In the genomic region with DNA sequence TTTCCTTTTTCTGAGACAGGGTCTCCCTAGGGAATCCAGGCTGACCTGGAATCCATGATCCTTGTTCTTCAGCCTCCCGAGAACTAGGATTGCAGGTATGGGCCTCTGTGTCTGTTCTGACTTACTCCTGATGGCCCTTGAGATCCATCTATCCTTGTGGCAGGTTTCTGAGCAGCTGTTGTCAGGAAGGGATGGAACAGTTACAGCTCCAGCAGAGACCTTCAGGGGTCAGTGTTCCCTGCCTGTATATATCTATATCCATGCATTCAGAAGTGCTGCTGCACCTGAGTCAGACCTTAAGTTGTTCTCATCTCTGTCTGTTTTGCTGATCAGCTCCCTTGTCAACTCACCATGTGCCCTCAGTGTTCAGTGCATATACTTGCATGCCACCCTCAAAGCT, we compare ENCODE assay signal across 22 mouse cellular contexts. TPM values are rescaled to one million over a fixed set of nuclear protein-coding genes. Genes with fewer than 3 reads are reported as not detected.
DNase-seq lines count a peak whose midpoint lies in the region; ATAC-seq and TF ChIP-seq lines count a peak whose summit lies in the region.
"Had no signal": no experiment of that assay in that cellular context is flagged by ENCODE, and none has a peak within 500 bp of the region (broad histone marks: within the 10 kb centered on the region; RNA-seq: fewer than 3 reads in every experiment).

No protein-coding gene starts in this region.

- H3K27ac ChIP-seq in layer of hippocampus, adult 2 months, result peak overlapping the region; percentile 7; the same call in 1 of the 2 replicates
- peak overlapping the region; percentile 64 for H3K27ac ChIP-seq in intestine, embryonic 14.5 days (ENCODE audit: low read depth)
- peak overlapping the region; percentile 77; the same call in 1 of the 2 replicates for H3K27ac ChIP-seq in intestine, postnatal 0 days (ENCODE audit: low read depth, low read length)
- H3K27ac ChIP-seq in small intestine, adult 2 months (ENCODE audit: insufficient read depth, low read depth, low read length), result peak overlapping the region; percentile 32; the same call in 1 of the 2 replicates
- H3K27ac ChIP-seq: embryonic facial prominence, embryonic 13.5 days; heart, embryonic 13.5 days; hindbrain, postnatal 0 days; neural tube, embryonic 12.5 days had no signal

- H3K9ac ChIP-seq in intestine, embryonic 14.5 days (ENCODE audit: low read length), result no peak overlapping the region
- no peak overlapping the region for H3K9ac ChIP-seq in intestine, postnatal 0 days (ENCODE audit: low read depth, low read length)
- H3K9ac ChIP-seq: embryonic facial prominence, embryonic 13.5 days; forebrain, postnatal 0 days; heart, embryonic 13.5 days; neural tube, embryonic 12.5 days had no signal

- no peak for TF ChIP-seq POLR2A in small intestine, adult 2 months (IDR thresholded peaks at IDR 0.05; ENCODE audit: low read depth, low read length)

- no peak overlapping the region for H3K4me2 ChIP-seq in intestine, embryonic 14.5 days (ENCODE audit: low read length)
- no peak overlapping the region for H3K4me2 ChIP-seq in intestine, postnatal 0 days (replicated peaks; ENCODE audit: low read depth)
- H3K4me2 ChIP-seq: embryonic facial prominence, embryonic 13.5 days; heart, embryonic 13.5 days; neural tube, embryonic 12.5 days had no signal

- peak; percentile 21; the same call in 1 of the 2 replicates for ATAC-seq in intestine, embryonic 14.5 days (replicated peaks; ENCODE audit: low FRiP score, low TSS enrichment, low read depth)
- peak; percentile 33; the same call in 1 of the 2 replicates for ATAC-seq in intestine, postnatal 0 days
- ATAC-seq: activated CD4-positive, CD25-positive, alpha-beta regulatory T cell, adult 4 months; forebrain, postnatal 0 days; hindbrain, postnatal 0 days; Patski had no signal

- no peaks in the 10 kb centered on the region for H3K9me3 ChIP-seq in intestine, embryonic 14.5 days (ENCODE audit: control insufficient read depth, low read length)
- no peaks in the 10 kb centered on the region for H3K9me3 ChIP-seq in intestine, postnatal 0 days (ENCODE audit: control insufficient read depth)
- H3K9me3 ChIP-seq: embryonic facial prominence, embryonic 13.5 days; heart, embryonic 13.5 days; neural tube, embryonic 12.5 days had no signal

- H3K27me3 ChIP-seq in intestine, embryonic 14.5 days (replicated peaks; ENCODE audit: control insufficient read depth, insufficient read depth, low read length), result no peaks in the 10 kb centered on the region
- no peaks in the 10 kb centered on the region for H3K27me3 ChIP-seq in intestine, postnatal 0 days (replicated peaks; ENCODE audit: control insufficient read depth, insufficient read depth, low read length)
- no peaks in the 10 kb centered on the region for H3K27me3 ChIP-seq in small intestine, adult 2 months (ENCODE audit: control insufficient read depth, insufficient read depth, low read length)
- H3K27me3 ChIP-seq: embryonic facial prominence, embryonic 13.5 days; heart, embryonic 13.5 days; neural tube, embryonic 12.5 days; Patski had no signal

- no peak for TF ChIP-seq CTCF in layer of hippocampus, adult 2 months (conservative IDR thresholded peaks at IDR 0.05)
- TF ChIP-seq CTCF in intestine, postnatal 0 days (IDR thresholded peaks at IDR 0.05; ENCODE audit: low read depth), result peak; percentile 44
- no peak for TF ChIP-seq CTCF in small intestine, adult 2 months (IDR thresholded peaks at IDR 0.05; ENCODE audit: extremely low read depth, insufficient read length, insufficient replicate concordance, low read depth, low read length)

- WGBS in intestine, embryonic 14.5 days, result 58% methylated on average over 1 of the region's 1 CpGs
- 38% methylated on average over 1 of the region's 1 CpGs for WGBS in intestine, postnatal 0 days
- 27% methylated on average over 1 of the region's 1 CpGs for WGBS in small intestine, adult 2 months

- no peak for DNase-seq in layer of hippocampus, adult 2 months (ENCODE audit: low spot score in 2 of 2)
- DNase-seq in layer of hippocampus, adult 9-11 months, result no peak
- DNase-seq in intestine, embryonic 14.5 days (ENCODE audit: low spot score), result no peak
- DNase-seq in urinary bladder, adult 18-20 months (ENCODE audit: low spot score in 2 of 2), result no peak
- DNase-seq in c-Kit-positive CD71-positive TER-119-positive erythroid progenitor cells, embryonic 14.5 days (ENCODE audit: low spot score), result no peak
- DNase-seq: adrenal gland, postnatal 14 days; cerebellum, adult 2 months; forebrain, postnatal 0 days; heart, adult 11 months; layer of hippocampus, postnatal 36 days had no signal

- peaks cover 10% of the 10 kb centered on the region; the same call in 1 of the 2 replicates for H3K36me3 ChIP-seq in intestine, embryonic 14.5 days (ENCODE audit: control insufficient read depth, insufficient read depth, low read length)
- peaks cover 29% of the 10 kb centered on the region for H3K36me3 ChIP-seq in intestine, postnatal 0 days (ENCODE audit: control insufficient read depth, insufficient read depth)
- H3K36me3 ChIP-seq in small intestine, adult 2 months (ENCODE audit: control insufficient read depth, insufficient read depth, low read length), result peaks cover 17% of the 10 kb centered on the region

- H3K4me3 ChIP-seq in layer of hippocampus, adult 2 months, result no peak overlapping the region
- no peak overlapping the region for H3K4me3 ChIP-seq in intestine, embryonic 14.5 days (ENCODE audit: low read depth, low read length)
- H3K4me3 ChIP-seq in intestine, postnatal 0 days (ENCODE audit: low read depth, low read length), result no peak overlapping the region
- no peak overlapping the region for H3K4me3 ChIP-seq in small intestine, adult 2 months (ENCODE audit: low read depth, low read length)
- H3K4me3 ChIP-seq: embryonic facial prominence, embryonic 13.5 days; heart, embryonic 13.5 days; neural tube, embryonic 12.5 days had no signal

- H3K4me1 ChIP-seq in intestine, embryonic 14.5 days (replicated peaks; ENCODE audit: control insufficient read depth, insufficient read depth, low read length), result no peaks in the 10 kb centered on the region
- no peaks in the 10 kb centered on the region for H3K4me1 ChIP-seq in intestine, postnatal 0 days (replicated peaks; ENCODE audit: control insufficient read depth, insufficient read depth, low read length)
- H3K4me1 ChIP-seq in small intestine, adult 2 months (ENCODE audit: control insufficient read depth, insufficient read depth, insufficient read length, low read length), result peaks cover 20% of the 10 kb centered on the region; the same call in 1 of the 2 replicates

RNA-seq across cellular contexts. Expression of gene Ap1b1, which starts 12.1 kb away (rescaled TPM):
- total RNA-seq in layer of hippocampus, adult 2 months (2021), result 100 to 1,000 TPM; 144 to 147 TPM
- 56.0 and 58.9 TPM in 2 replicates for polyA plus RNA-seq in intestine, embryonic 14.5 days (2014; fragmentation: Nextera tagmentation; extraction: Ambion mirVana)
- polyA plus RNA-seq in intestine, postnatal 0 days (2015; fragmentation: Nextera tagmentation; extraction: Ambion mirVana), result 60.3 and 60.4 TPM in 2 replicates
- polyA plus RNA-seq in small intestine, adult 2 months (2012; rRNA removed), result 55.8 and 96.1 TPM in 2 replicates

RNA-seq across cellular contexts. Expression of gene Nefh, which starts 50.9 kb away (rescaled TPM):
- 10 to 100 TPM; 37.2 to 38.0 TPM for total RNA-seq in layer of hippocampus, adult 2 months (2021)
- 1.1 and 1.2 TPM in 2 replicates for polyA plus RNA-seq in intestine, embryonic 14.5 days (2014; fragmentation: Nextera tagmentation; extraction: Ambion mirVana)
- 0.25 and 0.26 TPM in 2 replicates for polyA plus RNA-seq in intestine, postnatal 0 days (2015; fragmentation: Nextera tagmentation; extraction: Ambion mirVana)
- polyA plus RNA-seq in small intestine, adult 2 months (2012; rRNA removed), result 0.19 and 0.27 TPM in 2 replicates
- total RNA-seq: gastrocnemius, adult 18-20 months; heart, postnatal 4 days had no signal
- polyA plus RNA-seq: liver, adult 2 months had no signal

RNA-seq across cellular contexts. Expression of gene Rasl10a, which starts 59.2 kb away (rescaled TPM):
- total RNA-seq in layer of hippocampus, adult 2 months (2021), result 10 to 100 TPM; 87.7 to 95.3 TPM
- 1.1 and 1.9 TPM in 2 replicates for polyA plus RNA-seq in intestine, embryonic 14.5 days (2014; fragmentation: Nextera tagmentation; extraction: Ambion mirVana)
- 0.93 and 1.2 TPM in 2 replicates for polyA plus RNA-seq in intestine, postnatal 0 days (2015; fragmentation: Nextera tagmentation; extraction: Ambion mirVana)
- 0.53 and 1.2 TPM in 2 replicates for polyA plus RNA-seq in small intestine, adult 2 months (2012; rRNA removed)
- total RNA-seq: liver, adult 2 months; monocyte, adult 5-6 weeks had no signal
- polyA plus RNA-seq: activated CD4-positive, CD25-positive, alpha-beta regulatory T cell, adult 4 months had no signal

Comparison
In these comparisons a context has a peak if more than half of its experiments do, and no peak if none do; other contexts are left out.
1. H3K27ac ChIP-seq: peak in every context shown above with its lines; median percentile 77 in intestine, postnatal 0 days; 64 in intestine, embryonic 14.5 days; 32 in small intestine, adult 2 months; 7 in layer of hippocampus, adult 2 months.